Mouse (Mus musculus): Measurements from ENCODE around the gene Morc4. TPM values are rescaled to one million over a fixed set of nuclear protein-coding genes. Genes with fewer than 3 reads are reported as not detected.
A peak's percentile ranks its signal among the peaks of the same experiment; 100 is the strongest.

The Morc4 gene
- total and polyA plus RNA-seq, 2 experiments, result 2.0 to 2.3 TPM

DNA sequence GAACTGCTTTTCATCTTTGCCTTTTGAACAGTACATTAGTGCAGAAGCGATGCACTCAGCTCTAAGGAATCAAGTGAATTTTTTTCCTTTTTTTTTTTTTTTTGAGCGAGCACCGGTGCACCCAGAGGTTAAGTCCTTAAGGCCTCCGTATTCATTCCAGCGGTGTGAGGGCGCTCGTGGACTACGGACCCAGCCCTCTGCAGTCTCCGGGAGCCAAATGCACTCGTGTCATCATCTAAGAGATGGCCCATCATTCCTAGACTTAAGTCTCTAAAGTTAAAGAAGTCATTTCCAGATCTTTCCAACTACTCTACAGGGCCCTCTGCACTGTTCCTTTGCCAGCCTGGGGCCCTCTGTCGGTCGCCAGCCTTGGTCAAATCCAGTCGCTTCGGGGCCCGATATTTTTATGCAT lies 1.2 kb downstream of the Morc4 start:
- Histone ChIP-seq H3K4me3 (ENCODE audit: insufficient read depth, low read depth, low read length) (peak overlapping the region; percentile 69; the same call in 1 of the 2 replicates), H3K27ac (replicated peaks; ENCODE audit: insufficient read depth, low read depth, low read length) (no peak overlapping the region), H3K27me3 (ENCODE audit: control insufficient read depth, insufficient read depth, low read length) (no peaks in the 10 kb centered on the region), H3K9ac (ENCODE audit: low read depth, low read length) (no peak overlapping the region), H3K36me3 (ENCODE audit: control insufficient read depth, insufficient read depth, low read length) (no peaks in the 10 kb centered on the region), H3K4me1 (ENCODE audit: control insufficient read depth, insufficient read depth, low read length) (peaks cover 2% of the 10 kb centered on the region), H3K79me2 (ENCODE audit: control insufficient read depth, insufficient read depth, low read length) (no peaks in the 10 kb centered on the region)
- under 1% methylated on average over 15 of the region's 15 CpGs for WGBS
- no peak for TF ChIP-seq POLR2A (IDR thresholded peaks at IDR 0.05; ENCODE audit: extremely low read depth, insufficient read depth, low read length)
- peak; percentile 50 for TF ChIP-seq CTCF (IDR thresholded peaks at IDR 0.05; ENCODE audit: low read depth, low read length)
- peak; percentile 37 for DNase-seq (ENCODE audit: extremely low read depth, low read depth, low spot score)

DNA sequence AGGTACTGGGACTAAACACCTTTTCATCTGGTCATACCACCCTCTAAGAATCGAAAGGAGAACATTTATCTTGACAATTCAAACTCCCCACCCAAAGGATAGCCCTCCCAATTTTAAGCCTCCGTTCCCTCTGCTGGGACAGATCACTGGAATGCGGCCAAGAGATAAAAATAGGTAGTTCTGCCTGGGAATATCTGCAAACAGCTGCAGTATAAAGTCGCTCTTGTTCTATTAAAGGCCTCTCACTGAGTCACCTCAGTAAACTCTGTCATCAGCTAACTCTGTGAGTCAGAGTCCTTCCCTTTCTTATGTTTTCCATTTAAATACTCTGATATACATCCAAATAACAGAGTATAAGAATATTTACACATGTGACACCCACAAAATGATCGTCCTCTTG lies 12.1 kb downstream of the Morc4 start:
- H3K27me3 ChIP-seq (ENCODE audit: control insufficient read depth, insufficient read depth, low read length), result no peaks in the 10 kb centered on the region
- H3K9ac ChIP-seq (ENCODE audit: low read depth, low read length), result no peak overlapping the region
- WGBS, result 62% methylated on average over 5 of the region's 5 CpGs
- H3K79me2 ChIP-seq (ENCODE audit: control insufficient read depth, insufficient read depth, low read length), result no peaks in the 10 kb centered on the region
- no peak overlapping the region for H3K27ac ChIP-seq (replicated peaks; ENCODE audit: insufficient read depth, low read depth, low read length)
- TF ChIP-seq POLR2A (IDR thresholded peaks at IDR 0.05; ENCODE audit: extremely low read depth, insufficient read depth, low read length) (no peak), CTCF (IDR thresholded peaks at IDR 0.05; ENCODE audit: low read depth, low read length) (no peak)
- DNase-seq (ENCODE audit: extremely low read depth, low read depth, low spot score), result no peak
- no peaks in the 10 kb centered on the region for H3K36me3 ChIP-seq (ENCODE audit: control insufficient read depth, insufficient read depth, low read length)
- H3K4me1 ChIP-seq (ENCODE audit: control insufficient read depth, insufficient read depth, low read length), result no peaks in the 10 kb centered on the region
- H3K4me3 ChIP-seq (ENCODE audit: insufficient read depth, low read depth, low read length), result no peak overlapping the region

DNA sequence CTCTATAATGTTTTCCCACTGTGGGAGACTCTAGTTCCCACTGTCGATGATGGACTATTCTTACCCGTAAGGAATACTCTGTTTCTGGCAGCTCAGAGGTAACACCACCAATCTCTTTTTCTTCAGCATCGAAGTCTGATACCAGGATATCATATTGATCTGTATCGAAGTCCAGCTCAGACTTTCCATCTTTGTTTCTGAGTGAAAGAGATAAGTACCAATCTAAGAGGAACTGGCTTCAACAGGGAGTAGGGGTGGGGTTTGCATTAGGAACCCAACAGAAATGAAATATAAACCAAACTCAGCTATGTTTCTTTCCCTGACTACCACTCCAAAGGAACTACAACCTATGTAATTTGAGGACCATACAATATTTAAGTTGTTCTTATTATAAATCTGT lies 16.7 kb downstream of the Morc4 start:
- no peak for TF ChIP-seq CTCF (IDR thresholded peaks at IDR 0.05; ENCODE audit: low read depth, low read length)
- WGBS, result 77% methylated on average over 4 of the region's 4 CpGs
- no peaks in the 10 kb centered on the region for H3K27me3 ChIP-seq (ENCODE audit: control insufficient read depth, insufficient read depth, low read length)

DNA sequence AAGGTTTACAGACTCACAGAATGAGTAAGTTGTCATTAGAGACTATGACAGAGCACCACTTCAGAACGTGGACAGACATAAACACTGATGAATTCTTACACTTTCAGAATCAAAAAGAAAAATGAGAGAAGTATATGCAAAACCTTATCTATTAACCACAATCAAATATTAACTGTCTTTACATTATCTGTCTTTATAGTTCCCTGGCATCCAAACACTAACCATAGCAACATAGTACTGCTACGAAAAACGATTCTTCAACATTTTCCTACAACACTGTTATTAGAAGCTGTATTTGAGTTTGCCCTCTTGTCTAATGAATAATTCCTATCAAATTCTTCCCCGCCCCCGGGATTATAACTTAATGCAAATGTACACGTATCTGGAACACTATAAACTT lies 30.4 kb downstream of the Morc4 start:
- Histone ChIP-seq H3K4me1 (ENCODE audit: control insufficient read depth, insufficient read depth, low read length) (no peaks in the 10 kb centered on the region), H3K79me2 (ENCODE audit: control insufficient read depth, insufficient read depth, low read length) (no peaks in the 10 kb centered on the region), H3K4me3 (ENCODE audit: insufficient read depth, low read depth, low read length) (no peak overlapping the region), H3K9ac (ENCODE audit: low read depth, low read length) (no peak overlapping the region), H3K27ac (replicated peaks; ENCODE audit: insufficient read depth, low read depth, low read length) (no peak overlapping the region), H3K27me3 (ENCODE audit: control insufficient read depth, insufficient read depth, low read length) (no peaks in the 10 kb centered on the region), H3K36me3 (ENCODE audit: control insufficient read depth, insufficient read depth, low read length) (no peaks in the 10 kb centered on the region)
- no peak for DNase-seq (ENCODE audit: extremely low read depth, low read depth, low spot score)
- 93% methylated on average over 6 of the region's 6 CpGs for WGBS
- TF ChIP-seq POLR2A (IDR thresholded peaks at IDR 0.05; ENCODE audit: extremely low read depth, insufficient read depth, low read length) (no peak), CTCF (IDR thresholded peaks at IDR 0.05; ENCODE audit: low read depth, low read length) (no peak)

More for the DNA sequence above, 16.7 kb downstream of the Morc4 start:
- Histone ChIP-seq H3K9ac (ENCODE audit: low read depth, low read length) (no peak overlapping the region), H3K79me2 (ENCODE audit: control insufficient read depth, insufficient read depth, low read length) (no peaks in the 10 kb centered on the region), H3K4me3 (ENCODE audit: insufficient read depth, low read depth, low read length) (no peak overlapping the region), H3K36me3 (ENCODE audit: control insufficient read depth, insufficient read depth, low read length) (no peaks in the 10 kb centered on the region), H3K4me1 (ENCODE audit: control insufficient read depth, insufficient read depth, low read length) (no peaks in the 10 kb centered on the region), H3K27ac (replicated peaks; ENCODE audit: insufficient read depth, low read depth, low read length) (no peak overlapping the region)
- DNase-seq (ENCODE audit: extremely low read depth, low read depth, low spot score), result no peak

DNA sequence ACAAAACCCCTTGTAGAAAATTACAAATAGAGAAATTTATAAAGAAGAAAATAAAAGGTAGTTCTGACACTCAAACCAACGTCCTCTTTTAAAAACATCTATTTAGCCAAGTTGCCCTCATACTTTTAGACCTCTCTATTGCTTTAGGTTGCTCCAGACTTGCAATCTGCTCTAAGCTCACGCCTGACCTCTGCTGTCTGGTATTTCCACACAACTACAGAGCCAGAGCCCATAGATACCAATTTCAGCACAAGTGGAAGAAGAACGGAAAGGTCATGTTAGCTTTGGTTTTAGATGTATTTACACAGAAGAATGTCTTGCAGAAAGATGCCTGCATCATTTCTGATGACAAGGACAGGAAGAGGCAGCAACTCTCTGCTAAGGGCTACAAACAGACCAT lies 32.4 kb downstream of the Morc4 start:
- DNase-seq (ENCODE audit: extremely low read depth, low read depth, low spot score), result no peak
- no peak overlapping the region for H3K9ac ChIP-seq (ENCODE audit: low read depth, low read length)
- H3K36me3 ChIP-seq (ENCODE audit: control insufficient read depth, insufficient read depth, low read length), result no peaks in the 10 kb centered on the region
- no peak overlapping the region for H3K27ac ChIP-seq (replicated peaks; ENCODE audit: insufficient read depth, low read depth, low read length)
- H3K27me3 ChIP-seq (ENCODE audit: control insufficient read depth, insufficient read depth, low read length), result no peaks in the 10 kb centered on the region
- H3K79me2 ChIP-seq (ENCODE audit: control insufficient read depth, insufficient read depth, low read length), result no peaks in the 10 kb centered on the region
- TF ChIP-seq POLR2A (IDR thresholded peaks at IDR 0.05; ENCODE audit: extremely low read depth, insufficient read depth, low read length), result no peak
- no peak for TF ChIP-seq CTCF (IDR thresholded peaks at IDR 0.05; ENCODE audit: low read depth, low read length)
- no peaks in the 10 kb centered on the region for H3K4me1 ChIP-seq (ENCODE audit: control insufficient read depth, insufficient read depth, low read length)
- no peak overlapping the region for H3K4me3 ChIP-seq (ENCODE audit: insufficient read depth, low read depth, low read length)
- 26% methylated on average over 3 of the region's 3 CpGs for WGBS

DNA sequence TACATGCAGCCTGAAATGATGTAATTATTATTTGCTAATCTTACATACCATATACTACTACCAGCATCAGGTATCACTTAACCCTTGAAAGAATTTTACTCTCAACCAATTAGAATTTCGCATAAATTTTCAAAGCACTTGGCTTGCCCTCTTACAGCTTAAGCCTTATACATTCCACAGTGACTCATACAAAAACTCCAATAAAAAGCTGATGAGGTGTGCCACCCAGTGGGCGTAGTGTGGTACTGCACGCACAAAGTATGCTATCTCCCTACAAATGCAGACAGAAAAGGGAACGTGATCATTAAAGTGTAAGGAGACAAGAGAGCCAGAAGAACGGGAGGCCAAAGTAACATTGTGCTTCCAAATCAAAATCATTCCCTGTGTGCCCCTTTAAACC lies 39.0 kb downstream of the Morc4 start:
- WGBS, result 8% methylated on average over 5 of the region's 5 CpGs
- TF ChIP-seq CTCF (IDR thresholded peaks at IDR 0.05; ENCODE audit: low read depth, low read length) (peak; percentile 53), POLR2A (IDR thresholded peaks at IDR 0.05; ENCODE audit: extremely low read depth, insufficient read depth, low read length) (no peak)
- Histone ChIP-seq H3K9ac (ENCODE audit: low read depth, low read length) (no peak overlapping the region), H3K27ac (replicated peaks; ENCODE audit: insufficient read depth, low read depth, low read length) (no peak overlapping the region), H3K79me2 (ENCODE audit: control insufficient read depth, insufficient read depth, low read length) (no peaks in the 10 kb centered on the region), H3K4me1 (ENCODE audit: control insufficient read depth, insufficient read depth, low read length) (no peaks in the 10 kb centered on the region), H3K27me3 (ENCODE audit: control insufficient read depth, insufficient read depth, low read length) (no peaks in the 10 kb centered on the region), H3K4me3 (ENCODE audit: insufficient read depth, low read depth, low read length) (no peak overlapping the region), H3K36me3 (ENCODE audit: control insufficient read depth, insufficient read depth, low read length) (no peaks in the 10 kb centered on the region)
- DNase-seq (ENCODE audit: extremely low read depth, low read depth, low spot score), result peak; percentile 45

Data from liver, adult 2 months (tissue).